Mouse (Mus musculus): ENCODE results near the gene Nhsl2.

DNA sequence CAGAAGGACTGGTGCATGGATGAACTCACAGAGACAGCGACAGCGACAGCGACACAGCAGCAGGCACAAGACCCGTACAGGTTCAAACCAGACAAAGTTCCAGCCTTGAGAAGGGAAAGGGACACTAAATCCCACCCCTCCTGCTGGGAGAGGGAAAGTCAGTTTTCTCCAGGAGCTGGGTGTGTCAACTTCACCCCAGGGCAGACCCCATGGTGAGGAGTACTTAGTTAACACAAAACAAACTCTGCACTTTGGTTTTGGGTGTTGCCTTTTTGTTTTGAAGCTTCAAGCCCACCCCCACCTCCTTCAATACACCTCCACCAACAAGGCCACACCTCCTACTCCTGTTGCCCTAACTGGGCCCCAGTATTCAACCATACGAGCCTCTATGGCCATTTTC is 15.6 kb downstream of the Nhsl2 start:
- TF ChIP-seq CTCF (conservative IDR thresholded peaks at IDR 0.05; ENCODE audit: low read length) (no peak), POU5F1 (IDR thresholded peaks at IDR 0.05; ENCODE audit: borderline replicate concordance, low read length) (no peak), NANOG (IDR thresholded peaks at IDR 0.05; ENCODE audit: borderline replicate concordance, low read length) (0 out of 2 replicates have a peak, but pooled peaks have one; percentile 27)
